Mouse (Mus musculus) central nervous system, embryonic 18 days (tissue): ENCODE results near the gene Gm7233. TPM values are rescaled to one million over a fixed set of nuclear protein-coding genes. Genes with fewer than 3 reads are reported as not detected.

Experiments used
- polyA plus RNA-seq: library from polyadenylated mRNA; depleted of rRNA; stranded (reverse); fragments of >200 nt; gene quantifications from 2 replicates; pipeline ENCODE4 v1.2.3, GENCODE M21; 2012; rRNA removed

Gene Gm7233
- polyA plus RNA-seq = 0.05 and 0.11 TPM in 2 replicates

DNA sequence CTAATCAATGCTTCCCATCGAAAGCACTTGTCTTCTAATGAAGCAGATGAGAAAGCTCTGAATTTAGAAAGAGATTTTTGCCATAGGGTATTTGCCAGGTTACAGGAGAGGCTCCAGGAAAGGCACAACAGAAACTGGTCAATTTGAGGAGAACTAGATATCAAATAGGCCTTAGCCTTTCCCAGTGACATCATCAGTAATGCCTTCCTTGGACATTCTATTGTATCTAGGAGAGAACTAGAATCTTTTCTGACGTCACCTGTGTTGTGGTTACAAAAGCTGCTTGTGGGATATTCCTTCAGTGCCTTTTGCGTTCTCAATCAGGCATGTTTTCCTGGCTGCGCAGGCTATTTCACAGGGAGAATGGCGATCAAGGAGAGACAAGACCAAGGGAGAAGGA lies at the start of gene Gm7233:
Gm7233 (plus strand) TSS at position 301 of the 400 bp plus-strand sequence.

DNA sequence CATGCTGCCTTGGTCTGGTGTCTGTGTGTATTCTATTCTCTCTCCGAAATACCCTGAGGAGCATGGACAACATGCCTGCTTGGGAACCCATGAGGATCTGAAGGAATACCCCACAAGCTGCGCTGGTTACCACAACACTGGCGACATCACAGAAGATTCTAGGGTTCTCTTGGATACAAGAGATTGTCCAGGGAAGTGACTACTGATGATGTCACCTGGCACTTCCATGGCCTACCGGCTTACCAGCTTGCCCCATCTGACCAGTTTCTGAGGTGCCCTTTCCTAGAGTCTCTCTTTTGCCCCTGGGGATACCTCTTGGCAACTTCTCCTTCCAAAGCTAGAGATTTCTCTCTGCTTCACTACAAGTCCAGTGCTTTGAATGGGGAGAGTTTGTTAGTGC lies 55.5 kb downstream of the Gm7233 start, which contains the start of gene Gm8122:
Gm8122 (minus strand) TSS at position 101 of the 400 bp plus-strand sequence.

Other genes starting within 250 kb of the Gm7233 start
- not detected in 2 replicates for gene Gm8082, start 186.2 kb upstream of the Gm7233 start, polyA plus RNA-seq
- gene Gm10376, start 164.2 kb upstream of the Gm7233 start, polyA plus RNA-seq = not detected in 2 replicates
- not detected in 2 replicates for gene Gm8094, start 103.2 kb upstream of the Gm7233 start, polyA plus RNA-seq
- 0.04 TPM in 1 of 2 replicates, not detected in the other for gene Gm8104, start 79.3 kb upstream of the Gm7233 start, polyA plus RNA-seq
- not detected in 2 replicates for gene Gm8122, start 55.4 kb downstream of the Gm7233 start, polyA plus RNA-seq
- gene Gm8126, start 78.8 kb downstream of the Gm7233 start, polyA plus RNA-seq = not detected in 2 replicates
- not detected in 2 replicates for gene Gm9732, start 95.2 kb downstream of the Gm7233 start, polyA plus RNA-seq
- not detected in 2 replicates for gene Gm8127, start 114.0 kb downstream of the Gm7233 start, polyA plus RNA-seq
- gene 1700001F09Rik, start 167.9 kb downstream of the Gm7233 start, polyA plus RNA-seq = not detected in 2 replicates
- gene Gm8138, start 236.5 kb downstream of the Gm7233 start, polyA plus RNA-seq = not detected in 2 replicates